Mouse (Mus musculus): ENCODE measurements around the gene Sema6c. TPM values are rescaled to one million over a fixed set of nuclear protein-coding genes. Genes with fewer than 3 reads are reported as not detected.
A peak's percentile ranks its signal among the peaks of the same experiment; 100 is the strongest.

Gene Sema6c
- total RNA-seq, 2 experiments from 2014 or later: 71.4 to 75.0 TPM

DNA sequence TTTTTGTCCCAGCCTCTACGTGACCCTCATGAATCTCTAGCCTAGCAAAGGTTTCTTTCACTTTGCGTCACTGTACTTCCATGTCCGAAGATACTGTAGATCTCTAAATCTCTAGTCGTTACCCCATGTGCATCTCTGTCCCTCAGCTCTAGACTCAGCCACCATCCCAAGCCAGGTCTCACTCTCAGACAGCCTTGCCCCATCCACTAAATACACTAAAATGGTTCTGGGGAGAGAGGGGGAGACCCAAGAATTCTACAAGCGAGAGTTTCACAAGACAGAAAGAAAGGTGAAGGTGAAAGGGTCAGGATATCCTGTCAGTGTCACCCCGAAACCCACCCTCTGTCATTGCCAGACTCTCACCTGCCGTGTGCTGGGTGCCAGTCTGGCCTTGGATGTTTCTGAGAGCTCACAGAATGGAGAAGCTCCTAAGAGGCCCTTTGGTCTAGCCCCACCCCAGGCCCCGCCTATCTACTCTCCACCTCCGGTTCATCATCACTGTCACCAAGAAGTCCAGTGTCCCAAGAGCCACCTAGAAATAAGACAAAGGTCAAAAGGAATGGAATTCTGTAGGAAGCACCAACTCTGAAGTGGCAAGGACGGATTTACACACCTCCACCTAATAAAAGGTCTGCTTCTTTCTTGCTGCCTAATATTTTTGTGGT, 18.2 kb upstream of the Sema6c start, which contains the start of gene Tnfaip8l2:
Gene Tnfaip8l2 (minus strand): TSS at position 409 of the 665 bp plus-strand sequence.
- DNase-seq (ENCODE audit: low spot score in 2 of 2): no peak

DNA sequence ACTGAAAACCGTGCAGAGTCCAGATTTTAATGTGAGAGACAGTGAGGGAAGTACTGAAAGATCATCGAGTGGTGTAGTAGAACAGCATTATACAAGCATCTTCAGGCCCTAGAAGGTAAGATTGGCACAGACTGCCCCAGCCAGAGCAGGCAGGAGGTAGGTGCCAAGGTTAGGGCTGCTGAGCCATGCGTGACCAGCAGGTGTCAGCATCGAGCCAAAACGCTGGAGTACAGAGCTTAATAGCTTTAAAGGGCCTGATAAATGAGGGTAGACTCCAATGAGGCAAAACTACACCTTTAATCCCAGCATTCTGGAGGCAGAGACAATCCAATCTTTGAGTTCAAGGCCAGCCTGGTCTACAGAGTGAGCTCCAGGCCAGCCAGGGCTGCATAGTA, 17.6 kb upstream of the Sema6c start:
- DNase-seq (ENCODE audit: low spot score in 2 of 2): peak; percentile 93 to 94

DNA sequence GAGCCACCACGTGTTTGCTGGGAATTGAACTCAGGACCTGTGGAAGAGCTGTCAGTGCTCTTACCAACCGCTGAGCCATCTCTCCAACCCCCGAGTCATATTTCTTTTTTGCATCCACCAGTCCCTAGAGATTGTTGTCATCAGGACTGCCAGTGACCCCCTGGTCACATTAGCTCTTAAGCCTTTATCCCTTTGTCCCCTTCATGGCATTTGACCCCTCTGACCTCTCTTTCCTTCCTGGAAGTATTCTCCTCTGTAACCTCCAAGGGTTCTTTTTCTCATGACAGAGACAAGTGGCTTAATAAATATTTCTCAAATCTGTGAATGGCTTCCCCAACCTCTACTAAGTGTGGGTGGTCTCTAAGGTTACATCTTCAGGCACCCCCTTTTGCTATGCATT, 12.3 kb upstream of the Sema6c start:
- no peak for DNase-seq (ENCODE audit: low spot score in 2 of 2)

DNA sequence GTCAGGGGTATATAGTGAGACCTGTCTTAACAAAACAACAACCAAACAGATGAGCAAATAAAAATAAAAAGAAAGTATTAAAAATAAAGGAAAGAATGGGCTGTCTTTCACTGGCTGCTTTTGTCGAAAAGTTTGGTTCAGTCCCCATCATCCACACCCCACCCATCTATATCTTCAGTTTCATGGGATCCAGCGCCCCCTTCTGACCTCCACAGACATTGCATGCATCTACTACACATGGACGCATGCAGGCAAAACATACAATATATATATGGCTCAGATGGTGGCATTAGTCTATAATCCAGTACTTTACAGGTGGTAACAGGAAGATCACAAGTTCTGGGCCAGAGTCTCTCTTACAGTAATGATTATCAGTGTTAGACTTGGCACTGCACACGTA, 6.4 kb upstream of the Sema6c start:
- DNase-seq (ENCODE audit: low spot score in 2 of 2): peak in 1 of 2 experiments; percentile 32

GRCm38 (mm10) chr3:95159511-95159986, 708 bp upstream of the Sema6c start:
- no peak for DNase-seq (ENCODE audit: low spot score in 2 of 2)

GRCm38 (mm10) chr3:95161041-95161551, 839 bp downstream of the Sema6c start:
- DNase-seq (ENCODE audit: low spot score in 2 of 2): no peak

GRCm38 (mm10) chr3:95161618-95162344, 1.5 kb downstream of the Sema6c start:
- no peak for DNase-seq (ENCODE audit: low spot score in 2 of 2)

DNA sequence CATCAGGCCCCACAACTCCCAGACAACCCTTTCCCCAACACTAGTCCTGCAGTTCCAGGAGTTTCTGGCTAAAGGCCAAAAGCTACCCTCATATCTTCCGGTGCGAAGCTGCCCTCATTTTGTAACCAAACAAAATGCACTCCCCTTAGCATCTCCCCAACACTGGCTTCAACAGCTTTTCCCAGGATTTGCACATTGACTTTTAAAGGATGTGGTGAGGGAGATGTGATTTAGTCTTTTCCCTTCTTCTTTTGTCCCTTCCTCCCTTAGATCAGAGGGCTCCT, 2.0 kb downstream of the Sema6c start:
- no peak for DNase-seq (ENCODE audit: low spot score in 2 of 2)

- DNase-seq (ENCODE audit: low spot score in 2 of 2): no peak
Measured at GRCm38 (mm10) chr3:95163419-95164255, 3.4 kb downstream of the Sema6c start.

DNA sequence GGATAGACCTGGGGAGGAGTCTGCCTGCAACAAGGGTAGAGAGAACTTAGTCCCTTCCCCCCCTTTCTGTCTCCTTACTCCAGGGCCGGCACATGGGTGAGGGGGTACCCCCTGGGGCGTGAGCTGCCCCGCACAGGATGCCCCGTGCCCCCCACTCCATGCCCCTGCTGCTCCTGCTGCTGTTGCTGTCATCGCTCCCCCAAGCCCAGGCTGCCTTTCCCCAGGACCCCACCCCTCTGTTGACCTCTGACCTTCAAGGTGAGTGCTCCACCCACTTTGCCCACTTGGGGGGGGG, 3.9 kb downstream of the Sema6c start:
- DNase-seq (ENCODE audit: low spot score in 2 of 2): no peak

GRCm38 (mm10) chr3:95164840-95165239, 4.6 kb downstream of the Sema6c start:
- no peak for DNase-seq (ENCODE audit: low spot score in 2 of 2)

DNA sequence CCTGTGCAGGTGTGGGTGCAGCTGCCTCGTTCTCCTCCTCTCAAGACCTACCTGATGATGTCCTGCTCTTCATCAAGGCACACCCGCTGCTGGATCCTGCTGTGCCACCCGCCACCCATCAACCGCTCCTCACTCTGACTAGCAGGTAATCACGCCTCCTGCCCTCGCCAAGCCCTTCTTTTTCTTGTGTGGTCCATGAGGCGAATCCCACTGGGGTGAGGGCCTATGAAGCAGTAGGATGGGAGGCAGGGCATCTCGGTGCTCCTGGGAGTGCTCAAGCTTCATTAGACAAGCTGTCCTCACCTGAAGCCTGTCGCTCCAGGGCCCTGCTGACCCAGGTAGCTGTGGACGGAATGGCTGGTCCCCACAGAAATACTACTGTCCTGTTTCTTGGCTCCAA, 9.7 kb downstream of the Sema6c start:
- no peak for DNase-seq (ENCODE audit: low spot score in 2 of 2)

GRCm38 (mm10) chr3:95171105-95171504, 10.8 kb downstream of the Sema6c start:
- no peak for DNase-seq (ENCODE audit: low spot score in 2 of 2)

DNA sequence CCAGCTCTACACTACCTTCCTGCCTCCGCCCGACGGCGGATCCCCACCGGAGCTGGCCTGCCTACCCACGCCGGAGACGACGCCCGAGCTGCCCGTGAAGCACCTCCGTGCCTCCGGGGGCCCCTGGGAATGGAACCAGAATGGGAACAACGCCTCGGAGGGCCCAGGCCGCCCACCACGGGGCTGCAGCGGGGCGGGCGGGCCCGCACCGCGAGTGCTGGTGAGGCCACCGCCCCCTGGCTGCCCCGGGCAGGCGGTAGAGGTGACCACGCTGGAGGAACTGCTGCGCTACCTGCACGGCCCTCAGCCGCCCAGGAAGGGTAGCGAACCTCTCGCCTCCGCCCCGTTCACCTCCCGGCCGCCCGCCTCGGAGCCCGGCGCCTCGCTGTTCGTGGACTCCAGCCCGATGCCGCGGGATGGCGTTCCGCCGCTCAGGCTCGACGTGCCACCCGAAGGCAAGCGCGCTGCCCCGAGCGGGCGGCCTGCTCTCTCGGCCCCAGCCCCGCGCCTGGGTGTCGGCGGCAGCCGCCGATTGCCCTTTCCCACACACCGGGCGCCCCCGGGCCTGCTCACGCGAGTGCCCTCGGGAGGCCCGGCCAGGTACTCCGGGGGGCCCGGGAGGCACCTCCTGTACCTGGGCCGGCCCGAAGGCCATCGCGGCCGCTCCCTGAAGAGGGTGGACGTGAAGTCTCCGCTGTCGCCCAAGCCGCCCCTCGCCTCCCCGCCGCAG, 12.4 kb downstream of the Sema6c start:
- no peak for DNase-seq (ENCODE audit: low spot score in 2 of 2)

GRCm38 (mm10) chr3:95173256-95173949, 13.1 kb downstream of the Sema6c start:
- DNase-seq (ENCODE audit: low spot score in 2 of 2): peak in 1 of 2 experiments; percentile 54

DNA sequence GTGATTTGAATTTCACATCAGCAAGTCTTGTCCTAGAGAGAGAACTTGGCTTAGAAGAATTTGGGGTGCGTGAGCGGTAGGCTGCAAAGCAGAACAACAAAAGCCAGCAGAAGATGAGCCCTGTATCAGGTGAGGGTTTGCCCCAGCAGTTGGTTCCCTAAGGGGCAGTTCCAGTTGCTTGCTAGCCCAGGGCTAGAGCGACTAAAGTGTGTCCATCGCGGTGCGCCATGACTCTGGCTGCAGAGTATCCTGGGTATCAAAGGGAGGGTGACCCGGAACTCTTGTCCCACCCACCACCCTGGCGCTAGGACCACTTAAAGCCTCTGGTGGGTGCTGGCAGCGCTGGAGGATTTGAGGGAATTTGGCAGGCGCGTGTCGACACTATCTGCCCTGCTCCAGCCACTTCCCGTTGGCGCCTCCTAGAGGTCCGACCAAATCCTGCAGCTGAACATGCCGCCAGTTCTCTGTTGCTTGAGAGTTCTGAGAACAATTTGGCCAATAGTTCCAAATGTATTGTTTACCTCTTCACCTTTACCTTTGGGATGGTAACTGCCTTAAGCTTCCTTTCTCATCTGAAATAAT, 13.8 kb downstream of the Sema6c start:
- DNase-seq (ENCODE audit: low spot score in 2 of 2): peak; percentile 88 to 91

DNA sequence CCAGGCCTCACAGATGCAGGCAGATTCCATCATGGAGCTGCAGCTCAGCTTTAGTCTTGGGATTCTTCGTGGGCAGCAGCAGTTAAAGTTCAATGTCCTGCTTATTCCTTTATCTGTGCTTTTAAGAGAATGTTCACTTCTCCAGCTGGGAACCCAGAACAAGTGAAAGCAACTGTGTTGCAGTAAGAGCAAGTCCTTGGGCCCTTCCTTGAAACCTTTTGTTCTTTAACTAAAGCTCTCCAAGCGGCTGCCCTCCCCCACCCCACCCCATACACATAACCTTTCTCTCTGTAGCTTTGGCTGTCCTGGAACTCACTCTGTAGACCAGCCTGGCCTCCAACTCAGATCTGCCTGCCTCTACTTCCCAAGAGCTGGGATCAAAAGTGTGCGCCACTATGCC, 16.2 kb downstream of the Sema6c start:
- no peak for DNase-seq (ENCODE audit: low spot score in 2 of 2)

DNA sequence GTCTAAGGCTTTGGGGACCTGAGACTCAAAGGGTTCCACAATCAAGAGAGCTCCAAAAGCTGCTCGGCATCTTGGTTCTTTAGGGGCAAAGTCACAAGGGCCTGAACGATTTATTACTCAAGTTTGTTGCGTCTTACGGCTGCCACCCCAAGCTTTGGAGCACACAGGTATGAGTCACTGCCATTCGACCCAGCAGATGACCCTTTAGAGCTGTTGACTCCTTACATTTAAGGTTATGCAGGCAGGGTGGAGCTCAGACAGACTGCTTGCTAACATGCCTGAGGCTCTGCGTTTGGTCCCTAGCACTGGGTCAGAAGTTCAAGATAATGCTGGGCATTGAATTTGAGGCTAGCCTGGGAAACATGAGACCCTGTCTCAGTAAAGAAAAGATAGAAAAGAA, 17.3 kb downstream of the Sema6c start:
- DNase-seq (ENCODE audit: low spot score in 2 of 2): no peak

DNA sequence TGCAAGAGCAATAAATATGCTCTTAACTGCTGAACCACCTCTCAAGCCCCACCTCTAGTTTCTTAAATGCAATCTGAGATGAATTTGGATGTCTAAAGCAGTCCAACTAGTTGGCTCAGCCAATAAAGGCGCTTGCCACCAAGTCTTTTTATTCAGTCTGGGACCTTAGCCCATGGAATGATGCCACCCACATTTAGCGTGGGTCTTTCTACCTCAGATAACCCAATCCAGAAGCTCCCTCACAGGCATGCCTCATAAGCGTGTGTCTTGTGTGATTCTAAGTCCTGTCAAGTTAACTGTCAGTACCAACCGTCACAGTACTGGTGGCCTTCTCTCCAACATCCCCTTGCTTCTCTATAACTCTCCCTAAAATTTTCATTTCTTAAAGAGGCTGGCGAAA, 18.7 kb downstream of the Sema6c start:
- DNase-seq (ENCODE audit: low spot score in 2 of 2): no peak

GRCm38 (mm10) chr3:95179890-95180289, 19.6 kb downstream of the Sema6c start:
- no peak for DNase-seq (ENCODE audit: low spot score in 2 of 2)
